ENCODE assay signal across 7 mouse cellular contexts in genomic region chr5:108660632-108661268, GRCm38 (mm10). TPM values are rescaled to one million over a fixed set of nuclear protein-coding genes. Genes with fewer than 3 reads are reported as not detected.
DNase-seq lines count a peak whose midpoint lies in the region; ATAC-seq lines count a peak whose summit lies in the region.

No protein-coding gene starts in this region.

- H3K4me3 ChIP-seq in midbrain, embryonic 11.5 days (ENCODE audit: low read depth, low read length): peak overlapping the region; percentile 64

- no peaks in the 10 kb centered on the region for H3K9me3 ChIP-seq in midbrain, embryonic 11.5 days (ENCODE audit: control insufficient read depth, low read length)

- 13% methylated on average over 36 of the region's 36 CpGs for WGBS in midbrain, embryonic 11.5 days

- intact Hi-C loops in left cerebral cortex, postnatal 4 days (cut with DNase I): no loop called here

- ATAC-seq in granulocyte monocyte progenitor cell, adult 5-6 weeks (replicated peaks; ENCODE audit: poor library complexity, severe bottlenecking): peak; percentile 97
- peak; percentile 100 for ATAC-seq in midbrain, embryonic 11.5 days (ENCODE audit: low FRiP score)

- peak overlapping the region; percentile 92 for H3K4me2 ChIP-seq in midbrain, embryonic 11.5 days

- no peak overlapping the region for H3K27ac ChIP-seq in midbrain, embryonic 11.5 days (ENCODE audit: low read depth, low read length)

- H3K9ac ChIP-seq in midbrain, embryonic 11.5 days (ENCODE audit: low read length): peak overlapping the region; percentile 80

- peak; percentile 96 for DNase-seq in adrenal gland, postnatal 10 days
- DNase-seq in embryo, embryonic 9.5 days (ENCODE audit: extremely low spot score): peak; percentile 87
- DNase-seq in kidney, adult 11 months: peak; percentile 91
- DNase-seq in left cerebral cortex, postnatal 4 days: peak; percentile 93
- DNase-seq in midbrain, embryonic 11.5 days (ENCODE audit: low spot score, missing footprints): peak; percentile 98
- peak; percentile 80 for DNase-seq in skeletal muscle tissue, adult 2 months (ENCODE audit: low read depth, low spot score)

- H3K27me3 ChIP-seq in midbrain, embryonic 11.5 days (ENCODE audit: control insufficient read depth, insufficient read depth, low read length): no peaks in the 10 kb centered on the region

- no peaks in the 10 kb centered on the region; the same call in 1 of the 2 replicates for H3K36me3 ChIP-seq in midbrain, embryonic 11.5 days (ENCODE audit: control insufficient read depth, insufficient read depth, low read length)

- peaks cover 8% of the 10 kb centered on the region for H3K4me1 ChIP-seq in midbrain, embryonic 11.5 days (ENCODE audit: control insufficient read depth, insufficient read depth, low read length)

RNA-seq across cellular contexts. Expression of gene Idua, which starts 0.6 kb away (rescaled TPM):
- total RNA-seq in adrenal gland, postnatal 10 days (2021): 10 to 100 TPM in 1 of 2 experiments, 1 to 10 TPM in 1; 9.0 to 15.2 TPM
- total RNA-seq in granulocyte monocyte progenitor cell, adult 5-6 weeks (2014; fragmentation: Nextera tagmentation): 13.3 and 18.6 TPM in 2 replicates
- total RNA-seq in granulocyte monocyte progenitor cell, adult 5-6 weeks (2017): 5.9 and 6.4 TPM in 2 replicates
- total RNA-seq in left cerebral cortex, postnatal 4 days (2021): 1 to 10 TPM; 9.8 to 9.9 TPM
- polyA plus RNA-seq in midbrain, embryonic 11.5 days (2014; fragmentation: Nextera tagmentation; extraction: Ambion mirVana): 9.2 TPM in 2 replicates

RNA-seq across cellular contexts. Expression of gene Dgkq, which starts 8.7 kb away (rescaled TPM):
- 10 to 100 TPM; 16.7 to 23.7 TPM for total RNA-seq in adrenal gland, postnatal 10 days (2021)
- total RNA-seq in granulocyte monocyte progenitor cell, adult 5-6 weeks (2014; fragmentation: Nextera tagmentation): 9.3 and 9.5 TPM in 2 replicates
- total RNA-seq in granulocyte monocyte progenitor cell, adult 5-6 weeks (2017): 8.3 and 9.1 TPM in 2 replicates
- total RNA-seq in left cerebral cortex, postnatal 4 days (2021): 10 to 100 TPM; 55.4 to 68.1 TPM
- polyA plus RNA-seq in midbrain, embryonic 11.5 days (2014; fragmentation: Nextera tagmentation; extraction: Ambion mirVana): 8.6 TPM in 2 replicates

RNA-seq across cellular contexts. Expression of gene Slc26a1, which starts 14.6 kb away (rescaled TPM):
- 10 to 100 TPM in 1 of 2 experiments, 1 to 10 TPM in 1; 5.7 to 11.4 TPM for total RNA-seq in adrenal gland, postnatal 10 days (2021)
- total RNA-seq in granulocyte monocyte progenitor cell, adult 5-6 weeks (2014; fragmentation: Nextera tagmentation): not detected in 2 replicates
- 0.10 TPM in 1 of 2 replicates, not detected in the other for total RNA-seq in granulocyte monocyte progenitor cell, adult 5-6 weeks (2017)
- total RNA-seq in left cerebral cortex, postnatal 4 days (2021): 1 to 10 TPM; 3.8 to 4.2 TPM
- 0.69 and 0.81 TPM in 2 replicates for polyA plus RNA-seq in midbrain, embryonic 11.5 days (2014; fragmentation: Nextera tagmentation; extraction: Ambion mirVana)

RNA-seq across cellular contexts. Expression of gene Tmem175, which starts 31.2 kb away (rescaled TPM):
- 10 to 100 TPM; 20.3 to 22.8 TPM for total RNA-seq in adrenal gland, postnatal 10 days (2021)
- total RNA-seq in granulocyte monocyte progenitor cell, adult 5-6 weeks (2014; fragmentation: Nextera tagmentation): 24.4 and 29.3 TPM in 2 replicates
- 11.0 and 17.6 TPM in 2 replicates for total RNA-seq in granulocyte monocyte progenitor cell, adult 5-6 weeks (2017)
- 10 to 100 TPM; 24.3 to 25.3 TPM for total RNA-seq in left cerebral cortex, postnatal 4 days (2021)
- 20.9 and 22.1 TPM in 2 replicates for polyA plus RNA-seq in midbrain, embryonic 11.5 days (2014; fragmentation: Nextera tagmentation; extraction: Ambion mirVana)

RNA-seq across cellular contexts. Expression of gene Gak, which starts 31.2 kb away (rescaled TPM):
- total RNA-seq in adrenal gland, postnatal 10 days (2021): 10 to 100 TPM; 65.8 to 74.6 TPM
- total RNA-seq in granulocyte monocyte progenitor cell, adult 5-6 weeks (2014; fragmentation: Nextera tagmentation): 78.7 and 82.2 TPM in 2 replicates
- total RNA-seq in granulocyte monocyte progenitor cell, adult 5-6 weeks (2017): 91.8 and 111 TPM in 2 replicates
- 10 to 100 TPM; 72.0 to 78.4 TPM for total RNA-seq in left cerebral cortex, postnatal 4 days (2021)
- polyA plus RNA-seq in midbrain, embryonic 11.5 days (2014; fragmentation: Nextera tagmentation; extraction: Ambion mirVana): 43.3 and 45.3 TPM in 2 replicates

Comparison
In these comparisons a context has a peak if more than half of its experiments do, and no peak if none do; other contexts are left out.
1. RNA of gene Slc26a1, which starts 14.6 kb away (total RNA-seq): 5.7 to 11.4 TPM in adrenal gland, postnatal 10 days and 3.8 to 4.2 TPM in left cerebral cortex, postnatal 4 days; 0.10 TPM in granulocyte monocyte progenitor cell, adult 5-6 weeks; every median in the first group is over 4 times any median in the second.
2. Peak in every context shown above with its lines, with median percentiles within 50 percentile points of each other: DNase-seq.